Mouse (Mus musculus) kidney, adult 18-20 months (tissue): ENCODE data around the gene Mlh1.

Experiments used
- DNase-seq: peaks from one replicate; pipeline ENCODE4 v3.0.0; 2021

Mlh1 gene

GRCm38 (mm10) chr9:111211122-111212041 is 60.2 kb downstream of the Mlh1 start:
- DNase-seq, result no peak

DNA sequence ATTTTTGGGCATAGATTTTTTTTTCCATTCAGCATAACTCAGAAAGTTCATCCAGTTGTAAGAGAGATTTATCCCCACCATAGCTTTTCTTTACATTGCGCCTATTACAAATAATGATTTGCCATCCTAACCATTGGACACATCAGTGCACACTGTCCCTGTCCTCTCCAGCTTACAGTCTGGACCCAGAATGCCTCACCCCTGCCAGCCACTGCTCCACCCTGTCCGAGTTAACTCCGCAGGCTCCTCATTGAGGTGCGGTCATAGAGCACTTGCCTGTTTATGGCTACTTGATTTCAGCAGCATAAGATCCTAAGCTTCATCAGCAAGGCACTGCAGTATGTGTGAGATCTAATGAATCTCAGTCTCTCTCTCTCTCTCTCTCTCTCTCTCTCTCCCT is 61.2 kb downstream of the Mlh1 start:
- no peak for DNase-seq

DNA sequence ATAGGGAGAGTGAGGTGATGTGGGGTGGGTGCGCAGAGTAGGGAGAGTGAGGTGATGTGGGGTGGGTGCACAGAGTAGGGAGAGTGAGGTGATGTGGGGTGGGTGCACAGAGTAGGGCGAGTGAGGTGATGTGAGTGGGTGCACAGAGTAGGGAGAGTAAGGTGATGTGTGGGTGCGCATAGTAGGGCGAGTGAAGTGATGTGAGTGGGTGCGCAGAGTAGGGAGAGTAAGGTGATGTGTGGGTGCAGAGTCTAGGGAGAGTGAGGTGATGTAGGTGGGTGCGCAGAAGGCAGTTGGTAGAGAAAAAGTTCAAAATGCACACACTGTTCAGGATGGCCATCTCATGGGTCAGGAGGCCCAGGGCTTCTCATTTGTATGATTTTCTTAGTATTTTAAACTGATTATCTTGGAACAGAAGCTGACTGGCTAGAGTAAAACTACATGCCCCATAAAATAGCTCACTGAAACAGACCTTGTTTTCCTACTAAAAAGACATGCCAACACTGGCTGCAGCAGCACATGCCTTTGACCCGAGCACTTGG is 62.4 kb downstream of the Mlh1 start:
- no peak for DNase-seq

DNA sequence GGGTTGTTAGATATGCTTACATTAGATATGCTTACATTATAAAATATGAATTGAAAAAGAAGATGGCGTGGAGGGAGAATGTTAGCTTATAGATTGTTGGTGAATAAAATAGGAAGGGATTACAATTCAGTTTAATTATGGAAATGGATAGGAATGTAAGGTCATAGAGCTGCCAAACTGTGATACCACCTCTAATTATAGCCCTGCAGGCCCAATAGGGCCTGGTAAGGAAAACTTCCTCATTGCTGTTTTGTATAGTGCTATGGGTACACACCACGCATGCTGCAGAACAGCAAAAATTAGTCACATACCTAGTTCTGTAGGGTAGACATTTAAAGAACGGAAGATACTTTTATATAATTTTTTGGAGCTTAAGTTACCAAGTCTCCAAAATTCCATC is 63.4 kb downstream of the Mlh1 start:
- DNase-seq, result no peak

DNA sequence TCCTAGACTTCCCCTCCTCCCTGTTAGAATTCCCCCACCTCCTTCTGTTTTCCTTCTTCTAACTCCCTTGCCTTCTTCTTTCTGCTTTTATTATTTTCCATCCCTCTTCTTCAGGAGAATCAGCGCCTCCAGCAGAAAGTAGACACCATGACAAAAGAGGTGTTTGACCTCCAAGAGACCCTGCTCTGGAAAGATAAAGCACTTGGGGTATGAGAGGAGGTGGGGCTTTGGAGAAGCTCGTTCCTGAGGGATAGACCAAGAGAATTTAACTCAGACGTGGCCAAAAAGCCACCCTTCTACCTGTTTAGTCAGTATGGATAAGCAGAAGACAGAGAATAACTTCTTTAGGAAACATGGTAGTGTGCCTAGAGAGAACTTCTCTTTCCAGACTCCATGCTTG is 63.9 kb downstream of the Mlh1 start:
- no peak for DNase-seq

- no peak for DNase-seq
Observed at GRCm38 (mm10) chr9:111204601-111205375, 66.8 kb downstream of the Mlh1 start.

GRCm38 (mm10) chr9:111200208-111200607 is 71.4 kb downstream of the Mlh1 start:
- no peak for DNase-seq

- DNase-seq, result no peak
Observed at GRCm38 (mm10) chr9:111198332-111198731, 73.3 kb downstream of the Mlh1 start.

DNA sequence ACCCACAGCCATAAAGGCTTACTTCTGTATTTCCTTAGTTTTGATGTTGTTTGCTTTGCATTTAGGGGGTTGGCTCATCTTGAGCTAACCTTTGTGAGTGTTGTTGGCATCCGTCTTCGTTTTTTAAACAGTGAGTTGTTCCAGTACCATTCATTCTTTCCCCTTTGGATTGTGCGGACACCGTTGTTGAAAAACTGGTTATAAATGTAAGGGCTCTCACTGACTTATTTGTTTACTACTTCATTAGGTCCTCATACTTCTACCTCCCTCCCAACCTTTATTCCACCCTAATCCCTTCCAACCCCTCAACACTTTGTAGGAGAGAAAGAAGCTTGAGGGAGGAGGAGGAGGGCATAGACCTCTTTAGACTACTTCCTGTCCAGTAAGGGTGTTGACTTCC is 73.9 kb downstream of the Mlh1 start:
- no peak for DNase-seq

- no peak for DNase-seq
Observed at GRCm38 (mm10) chr9:111197116-111197515, 74.5 kb downstream of the Mlh1 start.

DNA sequence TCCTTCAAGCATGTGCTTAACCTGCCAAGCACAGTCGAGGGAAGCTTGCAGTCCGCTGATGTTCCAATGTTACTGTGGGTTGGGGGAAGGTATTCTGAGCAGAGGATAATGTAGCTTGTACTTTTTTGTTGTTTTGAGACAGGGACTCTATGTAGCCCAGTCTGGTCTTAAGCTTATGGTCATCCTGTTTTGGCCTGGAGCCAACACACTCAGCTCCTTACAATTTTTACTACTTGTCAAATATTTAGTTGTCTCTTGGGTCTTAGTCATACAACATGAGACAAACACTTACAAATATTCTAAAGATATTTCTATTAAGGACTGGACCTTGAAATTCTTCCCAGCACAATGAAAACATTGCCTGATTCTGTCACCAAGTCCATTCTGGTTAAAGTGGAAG is 78.4 kb downstream of the Mlh1 start:
- no peak for DNase-seq

- no peak for DNase-seq
Observed at GRCm38 (mm10) chr9:111188731-111189130, 82.9 kb downstream of the Mlh1 start.

- DNase-seq, result no peak
Observed at GRCm38 (mm10) chr9:111186861-111187260, 84.7 kb downstream of the Mlh1 start.

DNA sequence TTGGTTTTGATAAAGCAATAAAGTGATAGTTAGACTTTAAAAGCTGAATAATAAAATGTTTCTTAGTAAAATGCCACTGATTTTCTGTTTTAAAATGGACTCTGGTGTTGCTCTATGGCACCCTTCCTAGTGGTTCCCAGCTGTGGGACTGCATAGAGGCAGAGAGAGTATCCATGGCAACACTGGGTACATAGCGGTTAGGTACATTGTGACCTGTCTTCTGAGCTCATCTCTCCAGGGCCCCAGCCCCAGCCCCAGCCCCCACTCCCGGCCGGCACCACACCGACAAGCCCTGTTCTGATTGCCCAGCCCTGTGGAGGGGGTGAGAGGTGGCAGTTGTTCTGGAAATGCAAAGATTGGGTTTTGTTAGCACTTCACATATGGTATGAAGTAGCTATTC is 86.7 kb downstream of the Mlh1 start:
- no peak for DNase-seq

DNA sequence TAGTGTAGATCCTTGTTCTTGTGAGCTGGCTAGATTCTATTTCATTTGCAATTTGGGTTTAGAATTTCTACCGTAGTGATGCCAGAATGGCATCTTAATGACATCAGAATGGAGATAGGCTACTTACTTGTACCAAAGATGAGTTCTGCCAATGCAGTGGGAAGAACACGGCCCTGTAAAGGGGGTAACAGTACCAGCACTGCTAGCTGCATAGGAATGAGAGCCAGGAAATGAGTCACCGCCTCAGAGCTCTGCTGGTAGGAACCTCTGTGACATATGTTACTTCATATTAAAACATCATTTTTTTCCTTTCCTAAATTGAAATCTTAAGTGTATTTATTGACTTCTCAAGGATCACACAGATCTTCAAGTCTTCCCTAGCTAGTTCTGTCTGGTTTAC is 89.4 kb downstream of the Mlh1 start:
- DNase-seq, result no peak

DNA sequence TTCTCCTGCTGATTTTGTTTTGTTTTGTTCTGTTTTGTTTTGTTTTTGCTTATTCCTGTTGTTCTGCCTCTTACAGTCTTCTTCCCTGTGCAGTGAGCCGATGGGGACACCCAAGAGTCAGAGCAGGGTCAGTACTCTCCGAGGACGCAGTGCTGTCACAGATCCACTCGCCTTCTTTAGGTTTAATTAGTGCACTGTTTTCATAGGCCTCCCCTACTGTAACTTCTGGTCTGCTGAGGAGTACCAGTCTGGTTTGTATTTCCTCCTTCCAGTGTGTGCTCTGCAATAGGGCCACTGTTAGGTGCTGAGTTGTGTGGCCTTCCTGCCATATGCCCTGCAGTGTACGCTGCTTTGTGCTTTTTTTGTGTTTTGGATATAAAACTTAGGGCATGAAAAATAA is 92.6 kb downstream of the Mlh1 start:
- DNase-seq, result no peak
